Mouse (Mus musculus) testis, postnatal 10 days (tissue): ENCODE measurements around the gene Ifna6.
"Not testable (repeated sequence)": the region's sequence is repeated elsewhere in the genome, so short reads cannot be mapped to it uniquely, and the experiment has no call there.

ENCODE experiments used
- DNase-seq: peaks from one replicate; pipeline ENCODE4 v3.0.0; 2021; ENCODE audit warnings: low spot score

The Ifna6 gene

DNA sequence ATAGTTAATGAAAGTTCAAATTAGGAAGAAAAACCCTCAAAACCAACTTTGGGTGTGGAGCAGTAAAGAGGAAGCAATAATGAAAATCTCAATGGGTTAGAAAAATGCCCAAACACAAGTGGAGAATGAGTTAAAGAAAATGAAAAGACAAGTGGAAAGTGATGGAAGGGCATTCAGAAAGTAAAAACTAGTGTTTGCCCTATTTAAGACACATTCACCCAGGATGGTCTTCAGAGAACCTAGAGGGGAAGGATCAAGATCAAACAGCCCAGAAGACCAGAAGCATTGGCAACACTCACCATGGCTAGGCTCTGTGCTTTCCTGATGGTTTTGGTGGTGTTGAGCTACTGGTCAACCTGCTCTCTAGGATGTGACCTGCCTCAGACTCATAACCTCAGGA is at the start of gene Ifna6:
Gene Ifna6, plus strand, starts transcription at position 301 of the 400 bp plus-strand sequence.
- DNase-seq: not testable (repeated sequence)

DNA sequence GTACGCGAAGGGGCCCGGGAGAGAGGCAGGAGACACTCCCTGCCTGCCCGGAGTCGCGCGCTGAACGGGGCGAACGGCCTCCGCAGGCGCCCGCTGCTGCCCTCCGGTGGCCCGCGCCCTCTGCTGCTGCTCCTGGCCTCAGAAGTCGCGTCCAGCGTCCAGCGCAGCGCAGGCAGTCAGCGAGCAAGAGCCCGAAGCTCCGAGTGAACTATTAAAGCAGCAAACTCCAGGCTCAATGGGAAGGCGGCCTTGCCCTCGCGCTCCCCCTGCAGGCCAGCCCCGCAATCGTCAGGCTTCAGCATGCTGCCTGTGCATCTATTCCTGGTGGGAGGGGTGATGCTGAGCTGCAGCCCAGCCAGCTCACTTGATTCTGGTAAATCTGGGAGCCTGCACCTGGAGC is 47.7 kb upstream of the Ifna6 start, which contains the start of gene Gm13272:
Gene Gm13272, plus strand, starts transcription at position 301 of the 400 bp plus-strand sequence.
- DNase-seq: not testable (repeated sequence)

DNA sequence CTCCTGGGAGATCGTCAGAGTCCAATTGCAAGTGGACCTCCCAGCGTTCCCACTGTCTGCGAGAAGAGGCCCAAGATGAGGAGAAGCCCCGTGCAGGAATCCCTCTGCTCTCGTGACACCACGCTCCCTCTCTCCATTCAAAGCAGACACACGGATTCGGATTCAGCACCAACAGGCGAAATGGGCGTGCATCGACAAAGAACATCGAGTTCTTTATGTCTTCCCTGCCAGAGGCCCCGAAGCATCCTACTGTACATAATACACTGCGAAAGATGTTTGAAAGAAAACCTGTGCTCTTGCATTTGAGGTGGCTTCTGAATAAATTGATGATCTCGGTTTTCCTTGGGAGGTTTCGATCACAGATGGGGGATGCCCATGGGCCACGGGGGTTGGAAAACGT is 46.9 kb upstream of the Ifna6 start:
- DNase-seq: not testable (repeated sequence)

DNA sequence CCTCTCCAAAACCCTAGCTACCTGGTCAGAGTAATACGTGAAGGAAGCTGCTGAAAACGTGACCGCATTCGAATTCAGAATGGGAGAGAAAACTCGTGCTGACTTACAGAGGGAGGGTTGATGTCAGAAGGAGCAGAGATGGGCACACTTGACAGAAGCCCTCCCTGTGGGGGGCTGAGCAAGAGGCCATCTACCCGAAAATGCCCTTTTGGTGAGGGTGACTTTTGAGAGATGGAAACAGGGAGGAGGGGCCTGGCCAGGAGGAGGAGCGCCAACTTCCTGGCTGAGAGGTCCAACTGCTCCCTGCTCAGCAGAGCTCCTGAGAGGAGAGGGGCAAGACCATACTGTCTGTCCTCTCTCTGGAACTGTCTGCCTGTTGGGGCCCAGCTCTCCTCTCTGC is 45.4 kb upstream of the Ifna6 start, which contains the start of gene Ifnz:
Gene Ifnz, plus strand, starts transcription at position 301 of the 400 bp plus-strand sequence.
- DNase-seq: not testable (repeated sequence)

DNA sequence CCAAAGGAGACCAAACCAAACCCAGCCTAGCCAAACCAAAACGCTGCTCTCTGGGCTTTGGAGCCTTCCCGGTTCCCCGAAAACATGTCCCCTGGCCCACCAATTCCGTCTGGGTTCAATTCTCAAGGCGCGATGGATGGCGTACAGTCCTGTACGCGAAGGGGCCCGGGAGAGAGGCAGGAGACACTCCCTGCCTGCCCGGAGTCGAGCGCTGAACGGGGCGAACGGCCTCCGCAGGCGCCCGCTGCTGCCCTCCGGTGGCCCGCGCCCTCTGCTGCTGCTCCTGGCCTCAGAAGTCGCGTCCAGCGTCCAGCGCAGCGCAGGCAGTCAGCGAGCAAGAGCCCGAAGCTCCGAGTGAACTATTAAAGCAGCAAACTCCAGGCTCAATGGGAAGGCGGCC is 44.9 kb upstream of the Ifna6 start:
- DNase-seq: not testable (repeated sequence)

DNA sequence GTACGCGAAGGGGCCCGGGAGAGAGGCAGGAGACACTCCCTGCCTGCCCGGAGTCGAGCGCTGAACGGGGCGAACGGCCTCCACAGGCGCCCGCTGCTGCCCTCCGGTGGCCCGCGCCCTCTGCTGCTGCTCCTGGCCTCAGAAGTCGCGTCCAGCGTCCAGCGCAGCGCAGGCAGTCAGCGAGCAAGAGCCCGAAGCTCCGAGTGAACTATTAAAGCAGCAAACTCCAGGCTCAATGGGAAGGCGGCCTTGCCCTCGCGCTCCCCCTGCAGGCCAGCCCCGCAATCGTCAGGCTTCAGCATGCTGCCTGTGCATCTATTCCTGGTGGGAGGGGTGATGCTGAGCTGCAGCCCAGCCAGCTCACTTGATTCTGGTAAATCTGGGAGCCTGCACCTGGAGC is 41.8 kb upstream of the Ifna6 start, which contains the start of gene Gm13276:
Gene Gm13276, plus strand, starts transcription at position 301 of the 400 bp plus-strand sequence.
- DNase-seq: not testable (repeated sequence)

DNA sequence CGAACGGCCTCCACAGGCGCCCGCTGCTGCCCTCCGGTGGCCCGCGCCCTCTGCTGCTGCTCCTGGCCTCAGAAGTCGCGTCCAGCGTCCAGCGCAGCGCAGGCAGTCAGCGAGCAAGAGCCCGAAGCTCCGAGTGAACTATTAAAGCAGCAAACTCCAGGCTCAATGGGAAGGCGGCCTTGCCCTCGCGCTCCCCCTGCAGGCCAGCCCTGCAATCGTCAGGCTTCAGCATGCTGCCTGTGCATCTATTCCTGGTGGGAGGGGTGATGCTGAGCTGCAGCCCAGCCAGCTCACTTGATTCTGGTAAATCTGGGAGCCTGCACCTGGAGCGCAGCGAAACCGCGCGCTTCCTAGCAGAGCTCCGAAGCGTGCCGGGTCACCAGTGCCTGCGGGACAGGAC is 38.8 kb upstream of the Ifna6 start, which contains the start of gene Gm13277:
Gene Gm13277, plus strand, starts transcription at position 231 of the 400 bp plus-strand sequence.
- DNase-seq: peak; percentile 54

DNA sequence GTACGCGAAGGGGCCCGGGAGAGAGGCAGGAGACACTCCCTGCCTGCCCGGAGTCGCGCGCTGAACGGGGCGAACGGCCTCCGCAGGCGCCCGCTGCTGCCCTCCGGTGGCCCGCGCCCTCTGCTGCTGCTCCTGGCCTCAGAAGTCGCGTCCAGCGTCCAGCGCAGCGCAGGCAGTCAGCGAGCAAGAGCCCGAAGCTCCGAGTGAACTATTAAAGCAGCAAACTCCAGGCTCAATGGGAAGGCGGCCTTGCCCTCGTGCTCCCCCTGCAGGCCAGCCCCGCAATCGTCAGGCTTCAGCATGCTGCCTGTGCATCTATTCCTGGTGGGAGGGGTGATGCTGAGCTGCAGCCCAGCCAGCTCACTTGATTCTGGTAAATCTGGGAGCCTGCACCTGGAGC is 36.0 kb upstream of the Ifna6 start, which contains the start of gene Gm13278:
Gene Gm13278, plus strand, starts transcription at position 301 of the 400 bp plus-strand sequence.
- not testable (repeated sequence) for DNase-seq

DNA sequence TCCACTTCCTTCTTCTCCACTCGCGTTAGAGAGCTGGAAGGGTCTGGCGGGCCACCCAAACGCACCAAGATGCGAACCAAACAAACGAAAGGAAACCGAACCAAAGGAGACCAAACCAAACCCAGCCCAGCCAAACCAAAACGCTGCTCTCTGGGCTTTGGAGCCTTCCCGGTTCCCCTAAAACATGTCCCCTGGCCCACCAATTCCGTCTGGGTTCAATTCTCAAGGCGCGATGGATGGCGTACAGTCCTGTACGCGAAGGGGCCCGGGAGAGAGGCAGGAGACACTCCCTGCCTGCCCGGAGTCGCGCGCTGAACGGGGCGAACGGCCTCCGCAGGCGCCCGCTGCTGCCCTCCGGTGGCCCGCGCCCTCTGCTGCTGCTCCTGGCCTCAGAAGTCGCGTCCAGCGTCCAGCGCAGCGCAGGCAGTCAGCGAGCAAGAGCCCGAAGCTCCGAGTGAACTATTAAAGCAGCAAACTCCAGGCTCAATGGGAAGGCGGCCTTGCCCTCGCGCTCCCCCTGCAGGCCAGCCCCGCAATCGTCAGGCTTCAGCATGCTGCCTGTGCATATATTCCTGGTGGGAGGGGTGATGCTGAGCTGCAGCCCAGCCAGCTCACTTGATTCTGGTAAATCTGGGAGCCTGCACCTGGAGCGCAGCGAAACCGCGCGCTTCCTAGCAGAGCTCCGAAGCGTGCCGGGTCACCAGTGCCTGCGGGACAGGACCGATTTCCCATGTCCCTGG is 33.1 kb upstream of the Ifna6 start, which contains the start of gene Gm13275:
Gene Gm13275, plus strand, starts transcription at position 552 of the 740 bp plus-strand sequence.
- peak; percentile 69 for DNase-seq

DNA sequence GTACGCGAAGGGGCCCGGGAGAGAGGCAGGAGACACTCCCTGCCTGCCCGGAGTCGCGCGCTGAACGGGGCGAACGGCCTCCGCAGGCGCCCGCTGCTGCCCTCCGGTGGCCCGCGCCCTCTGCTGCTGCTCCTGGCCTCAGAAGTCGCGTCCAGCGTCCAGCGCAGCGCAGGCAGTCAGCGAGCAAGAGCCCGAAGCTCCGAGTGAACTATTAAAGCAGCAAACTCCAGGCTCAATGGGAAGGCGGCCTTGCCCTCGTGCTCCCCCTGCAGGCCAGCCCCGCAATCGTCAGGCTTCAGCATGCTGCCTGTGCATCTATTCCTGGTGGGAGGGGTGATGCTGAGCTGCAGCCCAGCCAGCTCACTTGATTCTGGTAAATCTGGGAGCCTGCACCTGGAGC is 30.1 kb upstream of the Ifna6 start, which contains the start of gene Gm13279:
Gene Gm13279, plus strand, starts transcription at position 301 of the 400 bp plus-strand sequence.
- not testable (repeated sequence) for DNase-seq

DNA sequence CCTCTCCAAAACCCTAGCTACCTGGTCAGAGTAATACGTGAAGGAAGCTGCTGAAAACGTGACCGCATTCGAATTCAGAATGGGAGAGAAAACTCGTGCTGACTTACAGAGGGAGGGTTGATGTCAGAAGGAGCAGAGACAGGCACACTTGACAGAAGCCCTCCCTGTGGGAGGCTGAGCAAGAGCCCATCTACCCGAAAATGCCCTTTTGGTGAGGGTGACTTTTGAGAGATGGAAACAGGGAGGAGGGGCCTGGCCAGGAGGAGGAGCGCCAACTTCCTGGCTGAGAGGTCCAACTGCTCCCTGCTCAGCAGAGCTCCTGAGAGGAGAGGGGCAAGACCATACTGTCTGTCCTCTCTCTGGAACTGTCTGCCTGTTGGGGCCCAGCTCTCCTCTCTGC is 27.9 kb upstream of the Ifna6 start, which contains the start of gene Gm13285:
Gene Gm13285, plus strand, starts transcription at position 301 of the 400 bp plus-strand sequence.
- not testable (repeated sequence) for DNase-seq

DNA sequence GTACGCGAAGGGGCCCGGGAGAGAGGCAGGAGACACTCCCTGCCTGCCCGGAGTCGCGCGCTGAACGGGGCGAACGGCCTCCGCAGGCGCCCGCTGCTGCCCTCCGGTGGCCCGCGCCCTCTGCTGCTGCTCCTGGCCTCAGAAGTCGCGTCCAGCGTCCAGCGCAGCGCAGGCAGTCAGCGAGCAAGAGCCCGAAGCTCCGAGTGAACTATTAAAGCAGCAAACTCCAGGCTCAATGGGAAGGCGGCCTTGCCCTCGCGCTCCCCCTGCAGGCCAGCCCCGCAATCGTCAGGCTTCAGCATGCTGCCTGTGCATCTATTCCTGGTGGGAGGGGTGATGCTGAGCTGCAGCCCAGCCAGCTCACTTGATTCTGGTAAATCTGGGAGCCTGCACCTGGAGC is 24.3 kb upstream of the Ifna6 start, which contains the start of gene Gm13287:
Gene Gm13287, plus strand, starts transcription at position 301 of the 400 bp plus-strand sequence.
- not testable (repeated sequence) for DNase-seq

DNA sequence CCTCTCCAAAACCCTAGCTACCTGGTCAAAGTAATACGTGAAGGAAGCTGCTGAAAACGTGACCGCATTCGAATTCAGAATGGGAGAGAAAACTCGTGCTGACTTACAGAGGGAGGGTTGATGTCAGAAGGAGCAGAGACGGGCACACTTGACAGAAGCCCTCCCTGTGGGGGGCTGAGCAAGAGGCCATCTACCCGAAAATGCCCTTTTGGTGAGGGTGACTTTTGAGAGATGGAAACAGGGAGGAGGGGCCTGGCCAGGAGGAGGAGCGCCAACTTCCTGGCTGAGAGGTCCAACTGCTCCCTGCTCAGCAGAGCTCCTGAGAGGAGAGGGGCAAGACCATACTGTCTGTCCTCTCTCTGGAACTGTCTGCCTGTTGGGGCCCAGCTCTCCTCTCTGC is 22.0 kb upstream of the Ifna6 start, which contains the start of gene Gm13288:
Gene Gm13288, plus strand, starts transcription at position 301 of the 400 bp plus-strand sequence.
- not testable (repeated sequence) for DNase-seq

DNA sequence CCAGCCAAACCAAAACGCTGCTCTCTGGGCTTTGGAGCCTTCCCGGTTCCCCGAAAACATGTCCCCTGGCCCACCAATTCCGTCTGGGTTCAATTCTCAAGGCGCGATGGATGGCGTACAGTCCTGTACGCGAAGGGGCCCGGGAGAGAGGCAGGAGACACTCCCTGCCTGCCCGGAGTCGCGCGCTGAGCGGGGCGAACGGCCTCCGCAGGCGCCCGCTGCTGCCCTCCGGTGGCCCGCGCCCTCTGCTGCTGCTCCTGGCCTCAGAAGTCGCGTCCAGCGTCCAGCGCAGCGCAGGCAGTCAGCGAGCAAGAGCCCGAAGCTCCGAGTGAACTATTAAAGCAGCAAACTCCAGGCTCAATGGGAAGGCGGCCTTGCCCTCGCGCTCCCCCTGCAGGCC is 21.5 kb upstream of the Ifna6 start:
- not testable (repeated sequence) for DNase-seq

DNA sequence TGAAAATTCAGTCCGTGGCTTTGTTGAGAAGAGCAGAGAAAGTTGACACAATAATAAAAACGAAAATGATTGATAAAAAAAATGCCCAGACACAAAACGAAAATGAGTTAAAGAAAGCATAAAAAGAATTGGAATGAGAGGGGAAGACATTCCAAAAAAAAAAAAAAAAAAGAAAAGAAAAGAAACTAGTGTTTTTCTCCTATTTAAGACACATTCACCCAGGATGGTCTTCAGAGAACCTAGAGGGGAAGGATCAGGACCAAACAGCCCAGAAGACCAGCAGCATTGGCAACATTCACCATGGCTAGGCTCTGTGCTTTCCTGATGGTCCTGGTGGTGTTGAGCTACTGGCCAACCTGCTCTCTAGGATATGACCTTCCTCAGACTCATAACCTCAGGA is 11.3 kb upstream of the Ifna6 start, which contains the start of gene Ifna7:
Gene Ifna7, plus strand, starts transcription at position 301 of the 400 bp plus-strand sequence.
- no peak for DNase-seq

DNA sequence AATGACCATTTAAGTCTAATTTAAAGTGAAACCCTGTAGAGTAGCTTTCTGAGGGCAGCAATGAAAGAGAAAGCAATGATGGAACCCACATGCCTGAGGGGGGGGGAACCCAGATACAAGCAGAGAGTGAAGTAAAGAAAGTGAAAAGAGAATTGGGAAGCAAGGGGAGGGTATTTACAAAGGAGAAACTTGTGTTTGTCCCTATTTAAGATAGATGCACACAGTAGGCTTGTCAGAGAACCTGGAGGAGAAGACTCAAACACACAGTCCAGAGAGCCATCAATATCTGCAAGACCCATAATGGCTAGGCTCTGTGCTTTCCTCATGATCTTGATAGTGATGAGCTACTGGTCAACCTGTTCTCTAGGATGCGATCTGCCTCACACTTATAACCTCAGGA is 7.6 kb upstream of the Ifna6 start, which contains the start of gene Ifna11:
Gene Ifna11, plus strand, starts transcription at position 301 of the 400 bp plus-strand sequence.
- no peak for DNase-seq

DNA sequence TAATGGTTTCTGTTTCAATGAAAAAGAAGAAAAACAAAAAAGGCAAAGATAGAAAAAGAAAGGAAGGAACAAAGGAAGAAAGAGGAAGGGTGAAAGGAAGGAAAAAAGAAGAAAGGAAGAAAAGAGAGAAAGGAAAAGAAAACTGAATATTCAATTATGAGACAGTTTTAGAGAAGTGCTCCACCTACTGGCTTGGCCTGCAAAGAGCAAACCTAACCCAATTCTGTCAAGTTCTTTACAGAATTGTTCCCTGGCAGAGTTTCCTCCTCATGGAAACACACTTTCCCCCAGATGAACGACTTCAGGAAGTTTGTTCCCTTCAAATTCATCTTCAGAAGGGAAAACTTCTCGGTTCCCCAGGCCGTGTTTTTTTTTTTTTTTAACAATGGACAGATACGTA is 4.2 kb upstream of the Ifna6 start:
- DNase-seq: no peak

DNA sequence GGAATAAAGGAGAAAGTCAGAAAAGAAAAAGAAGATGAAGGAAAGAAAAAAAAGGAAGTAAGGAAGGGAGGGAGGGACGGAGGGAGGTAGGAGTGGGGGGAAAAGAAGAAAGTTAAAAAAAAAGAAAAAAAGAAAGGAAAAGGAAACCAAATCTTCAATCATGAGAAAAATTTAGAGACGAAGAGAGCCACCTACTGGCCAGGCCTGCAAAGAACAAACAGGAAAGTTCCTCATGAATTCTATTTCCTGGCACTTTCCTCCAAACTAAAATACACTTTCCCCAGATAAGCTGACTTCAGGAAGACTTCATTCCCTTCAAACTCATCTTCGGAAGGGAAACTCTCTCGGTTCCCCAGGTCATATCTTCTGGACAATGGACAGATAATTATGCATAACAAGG is 3.3 kb downstream of the Ifna6 start:
- peak; percentile 42 for DNase-seq

DNA sequence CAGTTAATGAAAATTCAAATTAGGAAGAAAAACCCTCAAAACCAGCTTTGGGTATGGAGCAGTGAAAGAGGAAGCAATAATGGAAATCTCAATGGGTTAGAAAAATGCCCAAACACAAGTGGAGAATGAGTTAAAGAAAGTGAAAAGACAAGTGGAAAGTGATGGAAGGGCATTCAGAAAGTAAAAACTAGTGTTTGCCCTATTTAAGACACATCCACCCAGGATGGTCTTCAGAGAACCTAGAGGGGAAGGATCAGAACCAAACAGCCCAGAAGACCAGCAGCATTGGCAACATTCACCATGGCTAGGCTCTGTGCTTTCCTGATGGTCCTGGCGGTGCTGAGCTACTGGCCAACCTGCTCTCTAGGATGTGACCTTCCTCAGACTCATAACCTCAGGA is 8.0 kb downstream of the Ifna6 start, which contains the start of gene Ifna5:
Gene Ifna5, plus strand, starts transcription at position 301 of the 400 bp plus-strand sequence.
- not testable (repeated sequence) for DNase-seq

DNA sequence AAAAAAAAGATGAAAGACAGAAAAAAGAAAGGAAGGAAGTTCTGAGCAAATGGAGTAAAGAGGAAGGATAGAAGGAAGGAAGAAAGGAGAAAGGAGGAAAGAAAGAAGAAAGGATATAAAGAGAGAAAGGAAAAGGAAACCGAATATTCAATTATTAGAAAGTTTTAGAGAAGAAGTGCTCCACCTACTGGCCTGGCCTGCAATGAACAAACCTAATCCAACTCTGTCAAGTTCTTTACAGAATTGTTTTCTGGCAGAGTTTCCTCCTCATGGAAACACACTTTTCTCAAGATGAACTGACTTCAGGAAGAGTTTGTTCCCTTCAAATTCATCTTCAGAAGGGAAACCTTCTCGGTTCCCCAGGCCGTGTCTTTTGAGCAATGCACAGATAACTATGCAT is 11.6 kb downstream of the Ifna6 start:
- no peak for DNase-seq

DNA sequence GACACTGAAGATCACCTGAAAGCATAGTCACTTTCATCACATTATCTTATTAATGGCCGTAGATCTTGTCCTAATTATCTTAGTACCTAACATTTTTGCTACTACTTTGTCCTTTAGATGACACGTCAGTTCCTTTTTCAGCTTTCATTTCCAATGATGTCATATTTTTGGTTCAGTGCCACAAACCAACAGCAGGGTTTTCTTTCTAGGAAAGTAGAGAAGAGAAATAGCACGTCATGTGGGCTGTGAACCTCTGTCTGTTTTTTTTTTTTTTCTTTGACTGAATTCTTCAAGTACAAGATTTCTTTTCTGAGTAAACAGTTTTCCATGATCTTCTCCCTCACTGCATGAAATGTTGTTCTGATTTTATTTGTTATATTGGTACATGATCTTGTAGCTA is 12.8 kb downstream of the Ifna6 start:
- DNase-seq: no peak

DNA sequence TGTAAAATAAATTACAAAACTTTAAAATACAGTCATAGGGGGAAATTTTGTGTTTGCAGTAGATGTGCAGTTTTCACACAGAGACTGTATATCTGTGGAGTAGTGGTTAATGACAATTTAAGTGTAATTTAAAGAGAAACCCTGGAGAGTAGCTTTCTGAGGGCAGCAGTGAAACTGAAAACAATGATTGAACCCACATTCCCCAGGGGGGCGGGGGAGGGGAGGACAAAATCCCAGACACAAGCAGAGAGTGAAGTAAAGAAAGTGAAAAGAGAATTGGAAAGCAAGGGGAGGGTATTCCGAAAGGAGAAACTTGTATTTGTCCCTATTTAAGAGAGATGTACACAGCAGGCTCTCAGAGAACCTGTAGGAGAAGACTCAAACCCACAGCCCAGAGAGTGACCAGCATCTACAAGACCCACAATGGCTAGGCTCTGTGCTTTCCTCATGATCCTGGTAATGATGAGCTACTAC is 14.3 kb downstream of the Ifna6 start, which contains the start of gene Ifna4:
Gene Ifna4, plus strand, starts transcription at position 424 of the 474 bp plus-strand sequence.
- no peak for DNase-seq
